Mouse (Mus musculus) kidney, embryonic 16.5 days (tissue): ENCODE results near the gene Adam26a. TPM values are rescaled to one million over a fixed set of nuclear protein-coding genes. Genes with fewer than 3 reads are reported as not detected.
"Not testable (repeated sequence)": the region's sequence is repeated elsewhere in the genome, so short reads cannot be mapped to it uniquely, and the experiment has no call there.

Experiments used
- ATAC-seq: fragments of 200-750 bp; cut with Nextera tagmentation; 2 replicates; pipeline ENCODE4 v1.8.0; 2017; ENCODE audit warnings: moderate TSS enrichment; ENCODE audit not compliant: low FRiP score, low TSS enrichment
- H3K27ac ChIP-seq: fragments of 300-500 bp; sonication (generic); 2 replicates; pipeline ENCODE4 v1.5.1; 2014; ENCODE audit warnings: low read length
- H3K27me3 ChIP-seq: fragments of 300-500 bp; sonication (generic); 2 replicates; pipeline ENCODE4 v1.6.1; 2014; ENCODE audit warnings: low read length, control low read depth, mixed read lengths; ENCODE audit not compliant: insufficient read depth
- H3K36me3 ChIP-seq: fragments of 300-500 bp; sonication (generic); 2 replicates; pipeline ENCODE4 v1.6.1; 2014; ENCODE audit warnings: low read length, control low read depth, mixed read lengths; ENCODE audit not compliant: insufficient read depth
- H3K4me1 ChIP-seq: fragments of 300-500 bp; sonication (generic); 2 replicates; pipeline ENCODE4 v1.6.1; 2014; ENCODE audit warnings: low read length, control low read depth, mixed read lengths; ENCODE audit not compliant: insufficient read depth
- H3K4me2 ChIP-seq: fragments of 300-500 bp; sonication (generic); replicated peaks from 2 replicates; pipeline ENCODE4 v1.6.1; 2014; ENCODE audit warnings: low read depth, low read length
- H3K4me3 ChIP-seq: fragments of 300-500 bp; sonication (generic); 2 replicates; pipeline ENCODE4 v1.5.1; 2014; ENCODE audit warnings: mild to moderate bottlenecking, low read length
- H3K9ac ChIP-seq: fragments of 300-500 bp; sonication (generic); replicated peaks from 2 replicates; pipeline ENCODE4 v1.6.1; 2014; ENCODE audit warnings: low read length
- H3K9me3 ChIP-seq: fragments of 300-500 bp; sonication (generic); 2 replicates; pipeline ENCODE4 v1.6.1; 2016; ENCODE audit warnings: low read length, control low read depth
- whole genome bisulfite sequencing: fragments of 180-500 bp; shearing (Covaris S2); extraction: QIAGEN DNeasy Blood & Tissue Kit; methylation state at CpG from one replicate; pipeline ENCODE4 v1.1.7; 2014; 5-methylcytosine and 5-hydroxymethylcytosine counted together
- polyA plus RNA-seq: library from polyadenylated mRNA; unstranded; fragments of >200 nt; fragmentation: Nextera tagmentation; extraction: Ambion mirVana; gene quantifications from 2 replicates; pipeline ENCODE4 v1.2.1, GENCODE M21; 2015

The Adam26a gene
- polyA plus RNA-seq: not detected in 2 replicates

GRCm38 (mm10) chr8:43576607-43577006, at the start of gene Adam26a:
Adam26a (minus strand) TSS chr8:43576707.
- not testable (repeated sequence) for ATAC-seq, H3K4me3 ChIP-seq, H3K4me2 ChIP-seq, H3K9me3 ChIP-seq, H3K4me1 ChIP-seq, H3K27ac ChIP-seq, H3K36me3 ChIP-seq, H3K9ac ChIP-seq, H3K27me3 ChIP-seq
- WGBS: 93% methylated on average over 2 of the region's 2 CpGs

GRCm38 (mm10) chr8:43616046-43616445, 39.5 kb upstream of the Adam26a start:
- no peak for ATAC-seq
- Histone ChIP-seq H3K9me3 (no peaks in the 10 kb centered on the region), H3K4me2 (no peak overlapping the region), H3K27ac (no peak overlapping the region), H3K36me3 (no peaks in the 10 kb centered on the region), H3K4me3 (no peak overlapping the region), H3K4me1 (no peaks in the 10 kb centered on the region), H3K9ac (no peak overlapping the region), H3K27me3 (no peaks in the 10 kb centered on the region)
- WGBS: 95% methylated on average over 1 of the region's 1 CpGs

- 84% methylated on average over 13 of the region's 13 CpGs for WGBS
- H3K27ac ChIP-seq, H3K9me3 ChIP-seq, H3K4me2 ChIP-seq, ATAC-seq, H3K4me1 ChIP-seq, H3K9ac ChIP-seq, H3K27me3 ChIP-seq, H3K36me3 ChIP-seq, H3K4me3 ChIP-seq: not testable (repeated sequence)
Measured at GRCm38 (mm10) chr8:43603657-43604056, 27.1 kb upstream of the Adam26a start.

- H3K4me2 ChIP-seq, ATAC-seq, H3K4me1 ChIP-seq, H3K9me3 ChIP-seq, H3K27me3 ChIP-seq, H3K4me3 ChIP-seq, H3K27ac ChIP-seq, H3K36me3 ChIP-seq, H3K9ac ChIP-seq: not testable (repeated sequence)
- WGBS: 93% methylated on average over 15 of the region's 15 CpGs
Measured at GRCm38 (mm10) chr8:43603166-43603565, 26.7 kb upstream of the Adam26a start.

- ATAC-seq, H3K4me3 ChIP-seq, H3K9ac ChIP-seq, H3K36me3 ChIP-seq, H3K4me2 ChIP-seq, H3K4me1 ChIP-seq, H3K9me3 ChIP-seq, H3K27me3 ChIP-seq, H3K27ac ChIP-seq: not testable (repeated sequence)
Measured at GRCm38 (mm10) chr8:43528006-43528405, 48.5 kb downstream of the Adam26a start, which contains the start of gene Adam26b. Adam26b (minus strand) TSS chr8:43528106.

Other genes starting within 250 kb of the Adam26a start
- not detected in 2 replicates for gene Adam26b, start 48.6 kb downstream of the Adam26a start, polyA plus RNA-seq
- gene Gm5346, start 50.6 kb upstream of the Adam26a start, polyA plus RNA-seq: not detected in 2 replicates
- not detected in 2 replicates for gene Adam34, start 133.3 kb upstream of the Adam26a start, polyA plus RNA-seq